Mouse (Mus musculus): Measurements from ENCODE around the gene Wnt4.
A peak's percentile ranks its signal among the peaks of the same experiment; 100 is the strongest.

Gene Wnt4

GRCm38 (mm10) chr4:137278144-137279040, 1.1 kb downstream of the Wnt4 start:
- DNase-seq (ENCODE audit: inconsistent age in 2 of 2, low spot score in 1 of 2) = peak in 1 of 2 experiments; percentile 80

DNA sequence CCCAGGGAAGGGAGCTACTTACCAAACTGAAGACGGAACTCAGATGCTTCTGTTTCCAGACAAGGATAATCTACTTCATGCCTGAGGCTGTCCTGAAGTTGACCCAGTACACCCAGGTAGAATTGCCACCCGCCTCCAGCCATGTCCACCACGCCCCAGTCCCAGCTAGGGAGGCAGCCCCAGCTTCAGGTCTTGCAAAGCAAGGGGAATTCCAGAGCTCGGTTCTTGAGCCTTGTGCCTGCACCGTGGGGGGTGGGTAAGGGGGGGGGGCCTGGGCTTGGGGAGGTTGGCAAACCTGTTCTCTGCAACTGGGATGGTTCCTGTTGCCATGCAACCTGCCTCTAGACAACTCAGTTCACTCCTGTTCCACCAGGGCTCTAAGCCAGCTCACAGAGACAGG, 2.1 kb downstream of the Wnt4 start:
- DNase-seq (ENCODE audit: inconsistent age in 2 of 2, low spot score in 1 of 2) = peak in 1 of 2 experiments; percentile 63

DNA sequence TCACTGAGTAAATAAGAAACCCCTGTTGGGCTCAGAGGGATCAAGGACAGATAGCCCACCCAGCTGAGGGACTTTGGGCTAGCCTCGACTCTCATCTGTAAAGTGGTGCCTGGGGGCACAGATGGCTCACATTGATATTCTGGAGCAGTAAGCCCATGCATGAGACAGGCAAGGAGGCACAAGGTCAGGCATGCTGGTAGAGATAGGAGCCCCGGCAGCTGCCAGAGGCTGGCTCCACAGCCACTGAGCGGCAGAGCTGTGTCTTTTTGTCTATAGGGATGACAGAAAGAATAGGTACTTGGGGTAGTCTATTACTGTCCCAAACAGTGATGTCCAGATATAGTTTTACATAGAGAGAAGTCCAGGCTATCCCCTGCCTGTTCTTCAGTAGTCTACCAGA, 4.0 kb downstream of the Wnt4 start:
- DNase-seq (ENCODE audit: inconsistent age in 2 of 2, low spot score in 1 of 2) = peak; percentile 51 to 79

- DNase-seq (ENCODE audit: inconsistent age in 2 of 2, low spot score in 1 of 2) = peak in 1 of 2 experiments; percentile 65
Observed at GRCm38 (mm10) chr4:137282122-137282521, 4.8 kb downstream of the Wnt4 start.

- peak; percentile 83 to 88 for DNase-seq (ENCODE audit: inconsistent age in 2 of 2, low spot score in 1 of 2)
Observed at GRCm38 (mm10) chr4:137282584-137283406, 5.5 kb downstream of the Wnt4 start.

DNA sequence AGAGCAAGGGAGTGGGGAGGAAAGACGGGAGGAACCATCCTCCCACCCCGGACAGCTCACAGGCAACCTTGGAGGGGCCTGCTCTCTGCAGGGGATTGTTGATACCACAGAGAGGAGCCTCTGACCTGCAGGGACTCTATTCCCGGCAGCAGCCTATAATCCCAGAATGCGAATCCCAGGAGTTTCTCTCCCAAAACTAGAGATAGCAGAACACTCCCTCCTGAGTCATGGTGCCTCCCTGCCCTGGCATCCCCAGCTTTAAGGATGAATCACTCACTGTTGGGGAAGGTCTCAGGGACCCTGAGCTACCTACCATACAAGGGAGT, 6.1 kb downstream of the Wnt4 start:
- peak; percentile 55 to 79 for DNase-seq (ENCODE audit: inconsistent age in 2 of 2, low spot score in 1 of 2)

DNA sequence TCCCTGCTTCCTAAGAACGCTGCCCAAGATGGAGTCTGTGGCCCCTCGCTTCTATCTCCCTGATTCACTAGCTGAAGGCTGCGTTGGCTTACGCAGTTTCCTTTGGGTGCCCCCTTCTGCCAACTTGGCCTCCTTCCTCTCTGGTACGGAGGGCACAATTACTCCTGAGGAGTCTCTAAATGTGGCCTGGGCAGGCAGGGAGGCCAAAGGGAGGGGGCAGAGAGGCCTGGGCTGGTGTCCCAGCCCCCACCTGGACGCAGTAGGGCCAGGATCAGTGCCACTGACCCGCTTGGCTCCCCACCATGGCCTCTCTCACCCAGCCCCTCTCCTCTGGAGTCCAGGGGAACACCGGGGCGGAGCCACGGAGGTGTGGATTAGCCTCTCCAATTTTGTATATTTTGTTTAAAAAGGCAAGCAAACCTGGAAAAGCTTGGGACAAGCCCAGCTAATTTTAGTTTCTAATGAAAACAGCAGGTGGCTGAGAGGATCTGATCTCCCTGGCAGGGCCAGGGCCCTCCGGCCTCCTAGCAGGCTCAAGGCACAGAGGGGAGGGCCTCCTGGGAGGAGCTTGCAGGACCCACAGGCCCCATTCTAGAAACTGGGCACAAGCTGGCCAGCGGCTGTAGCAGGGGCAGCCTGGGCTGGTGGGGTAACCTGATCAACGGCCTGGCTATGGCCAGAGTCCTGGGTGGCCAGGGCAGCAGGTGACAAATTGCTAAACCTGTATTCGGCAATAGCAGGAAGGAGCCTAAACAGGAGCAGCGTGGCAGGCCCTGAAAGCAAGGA, 8.8 kb downstream of the Wnt4 start:
- peak in 1 of 2 experiments; percentile 75 for DNase-seq (ENCODE audit: inconsistent age in 2 of 2, low spot score in 1 of 2)

DNA sequence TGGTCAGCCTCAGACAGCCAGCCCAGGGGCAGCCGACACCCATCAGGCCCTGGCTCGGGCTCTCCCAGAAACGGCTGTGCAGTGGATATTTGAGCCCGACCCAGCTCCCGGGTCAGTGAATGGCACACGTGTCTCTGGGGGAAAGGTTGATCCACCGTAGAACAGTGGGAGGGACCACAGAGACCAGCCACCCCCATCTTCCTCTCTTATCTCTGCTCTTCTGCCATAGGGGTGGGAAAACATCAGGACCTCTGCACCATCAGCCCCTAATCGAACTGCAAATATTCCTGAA, 9.3 kb downstream of the Wnt4 start:
- DNase-seq (ENCODE audit: inconsistent age in 2 of 2, low spot score in 1 of 2) = no peak

DNA sequence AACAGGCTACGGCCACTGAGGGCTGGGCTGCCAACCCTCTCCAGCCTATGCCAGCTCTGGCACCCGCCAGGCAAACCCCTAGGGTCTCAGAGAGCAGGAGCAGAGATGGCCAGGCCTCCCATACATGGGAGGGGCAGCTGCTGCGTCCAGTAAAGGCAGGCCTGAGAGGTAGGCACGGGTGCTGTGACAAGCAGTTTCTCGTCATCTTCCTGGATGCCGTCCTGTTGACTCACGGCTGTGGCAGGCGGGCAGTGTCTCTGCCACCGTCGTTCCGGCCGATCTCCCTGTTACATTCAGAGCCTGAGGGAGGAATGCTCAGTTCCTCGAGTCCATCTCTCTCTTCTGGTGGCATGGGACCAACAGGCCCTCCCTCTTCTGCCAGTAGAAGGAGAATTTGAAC, 9.9 kb downstream of the Wnt4 start:
- DNase-seq (ENCODE audit: inconsistent age in 2 of 2, low spot score in 1 of 2) = peak; percentile 89 to 92

DNA sequence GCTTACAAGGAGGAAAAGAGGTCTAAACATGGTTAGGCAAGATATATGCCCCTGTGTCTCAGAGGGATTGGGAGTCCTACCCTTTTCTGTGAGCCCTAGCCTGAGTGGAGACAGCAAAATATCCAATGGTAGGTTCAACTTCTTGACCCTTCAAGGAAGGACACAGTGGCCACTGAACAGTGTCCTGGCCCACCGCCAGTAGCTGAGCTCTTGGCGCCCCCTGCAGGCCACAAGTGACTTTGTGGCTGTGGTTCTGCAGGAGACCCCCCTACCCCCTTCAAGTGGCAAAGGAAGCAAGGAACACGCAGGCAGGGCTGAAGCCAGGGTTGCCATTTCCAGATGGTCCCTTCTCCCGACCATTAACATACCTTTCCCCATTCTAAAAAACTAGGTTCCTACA, 10.5 kb downstream of the Wnt4 start:
- DNase-seq (ENCODE audit: inconsistent age in 2 of 2, low spot score in 1 of 2) = peak; percentile 73 to 91

GRCm38 (mm10) chr4:137289701-137290100, 12.4 kb downstream of the Wnt4 start:
- no peak for DNase-seq (ENCODE audit: inconsistent age in 2 of 2, low spot score in 1 of 2)

GRCm38 (mm10) chr4:137290250-137290649, 13.0 kb downstream of the Wnt4 start:
- no peak for DNase-seq (ENCODE audit: inconsistent age in 2 of 2, low spot score in 1 of 2)

DNA sequence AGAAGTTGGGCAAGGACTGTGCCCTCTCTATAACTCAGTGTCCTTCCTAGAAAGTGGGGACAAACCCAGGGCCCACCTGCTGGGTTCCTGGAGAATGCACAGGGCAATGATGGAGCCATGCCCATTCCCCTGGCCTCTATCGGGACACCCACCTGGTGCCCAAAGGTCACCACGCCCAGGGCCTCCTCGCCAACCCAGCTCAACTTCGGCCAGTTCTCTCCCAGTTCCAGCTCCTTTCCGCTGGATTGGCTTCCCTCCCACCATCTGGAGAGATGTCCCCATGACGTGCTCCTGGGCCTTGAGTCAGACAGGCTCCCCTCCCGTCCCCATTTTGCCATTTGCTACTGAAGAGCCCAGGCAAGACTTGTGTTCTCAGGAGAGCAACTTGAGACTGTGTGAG, 15.3 kb downstream of the Wnt4 start:
- DNase-seq (ENCODE audit: inconsistent age in 2 of 2, low spot score in 1 of 2) = peak; percentile 70 to 82

DNA sequence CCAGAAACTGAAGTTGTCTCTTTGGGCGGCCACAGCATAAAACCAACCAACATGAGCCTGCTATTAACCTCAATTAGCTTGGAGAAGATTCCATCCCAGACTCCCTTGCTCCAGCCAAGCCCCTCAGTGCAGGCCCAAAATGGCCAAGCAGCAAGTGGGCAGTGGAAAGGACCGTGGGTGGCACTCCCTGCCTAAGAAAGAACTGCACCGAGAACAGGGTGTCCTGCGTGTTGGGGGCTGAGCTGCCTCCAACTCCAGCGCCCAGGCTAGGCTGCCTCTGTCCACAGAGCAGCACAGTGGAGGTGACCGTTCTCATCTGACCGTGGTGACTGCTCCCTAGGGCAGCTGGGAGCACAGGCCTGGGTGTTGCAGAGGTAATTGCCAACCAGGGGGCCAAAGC, 16.7 kb downstream of the Wnt4 start:
- no peak for DNase-seq (ENCODE audit: inconsistent age in 2 of 2, low spot score in 1 of 2)

DNA sequence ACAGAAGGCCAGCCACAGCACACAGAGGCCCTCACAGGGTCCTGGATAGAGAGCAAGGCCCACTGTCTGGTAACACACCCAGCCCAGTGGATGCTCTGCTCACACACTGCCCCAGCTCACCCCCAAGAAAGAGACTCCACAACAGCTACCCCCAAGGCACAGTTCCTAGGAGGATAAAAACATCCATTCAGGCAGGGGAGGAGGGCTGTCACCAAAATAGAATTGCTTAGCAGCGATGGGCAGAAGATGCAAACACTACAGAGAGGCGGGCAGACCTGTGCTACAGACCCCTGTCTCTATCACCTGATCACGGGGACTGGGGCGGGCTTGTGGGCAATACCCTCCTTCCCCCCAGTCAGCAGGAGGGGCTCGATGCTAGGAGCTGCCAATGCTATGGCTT, 17.2 kb downstream of the Wnt4 start:
- DNase-seq (ENCODE audit: inconsistent age in 2 of 2, low spot score in 1 of 2) = no peak

DNA sequence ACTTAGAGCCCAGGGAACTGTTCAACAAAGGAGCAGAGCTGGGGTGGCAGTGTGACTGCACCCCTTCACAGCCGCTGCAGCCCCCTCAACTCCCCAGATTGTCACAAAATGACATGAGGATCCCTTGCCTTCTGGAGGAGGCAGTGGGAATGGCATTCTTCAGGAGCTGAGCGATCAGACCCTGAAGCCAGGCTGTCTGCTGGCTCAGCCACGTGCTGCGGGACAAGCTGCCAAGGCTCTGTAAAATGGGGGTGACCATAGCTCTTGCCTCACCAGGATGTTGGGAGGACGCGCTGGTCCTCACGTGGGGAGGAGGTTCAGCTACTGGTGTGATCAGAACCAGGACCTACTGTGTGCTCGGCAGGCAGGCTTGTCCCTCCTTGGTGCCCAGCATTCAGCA, 17.7 kb downstream of the Wnt4 start:
- no peak for DNase-seq (ENCODE audit: inconsistent age in 2 of 2, low spot score in 1 of 2)

- DNase-seq (ENCODE audit: inconsistent age in 2 of 2, low spot score in 1 of 2) = peak in 1 of 2 experiments; percentile 73
Observed at GRCm38 (mm10) chr4:137297611-137298010, 20.3 kb downstream of the Wnt4 start.

- DNase-seq (ENCODE audit: inconsistent age in 2 of 2, low spot score in 1 of 2) = no peak
Observed at GRCm38 (mm10) chr4:137298406-137298805, 21.1 kb downstream of the Wnt4 start.

GRCm38 (mm10) chr4:137300227-137300626, 22.9 kb downstream of the Wnt4 start:
- DNase-seq (ENCODE audit: inconsistent age in 2 of 2, low spot score in 1 of 2) = no peak

DNA sequence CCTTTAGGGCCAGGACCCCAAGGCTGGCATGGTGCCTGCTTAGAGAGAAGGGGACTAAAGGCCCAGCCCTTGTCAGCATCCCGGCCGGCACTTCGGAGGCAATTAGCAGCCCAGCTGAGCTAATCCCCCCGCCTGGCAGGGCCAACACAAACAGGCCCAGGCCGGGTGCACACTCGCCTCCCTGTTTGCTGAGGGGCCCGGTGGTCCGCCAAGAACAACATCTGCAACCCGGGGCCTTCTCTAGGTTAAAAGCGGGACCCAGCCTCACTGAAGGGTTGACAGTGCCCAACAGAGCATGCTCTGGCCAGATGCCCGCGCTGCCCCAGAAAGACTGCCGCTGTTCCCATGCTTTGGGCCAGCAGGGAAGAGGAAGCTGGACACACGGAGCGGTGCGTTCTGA, 24.3 kb downstream of the Wnt4 start:
- no peak for DNase-seq (ENCODE audit: inconsistent age in 2 of 2, low spot score in 1 of 2)

DNA sequence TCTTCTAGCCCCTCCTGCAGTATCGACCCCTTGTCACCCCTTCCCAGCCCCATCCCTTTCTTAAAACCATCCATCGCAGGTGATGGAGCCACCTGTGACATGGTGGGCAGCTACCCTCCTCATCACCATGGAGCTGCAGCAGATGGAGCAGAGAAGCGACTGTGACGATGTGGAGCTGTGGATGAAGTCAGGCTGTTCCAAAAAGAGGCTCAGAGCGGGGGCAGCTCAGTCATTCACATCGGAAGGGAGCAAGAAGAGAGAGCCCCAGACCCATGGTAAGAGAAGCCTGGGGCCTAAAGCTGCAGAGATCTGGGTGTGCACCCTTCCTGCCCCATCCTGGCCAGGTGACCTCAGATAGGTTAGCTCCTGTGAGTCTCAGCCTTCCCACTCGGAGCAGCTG, 26.8 kb downstream of the Wnt4 start:
- no peak for DNase-seq (ENCODE audit: inconsistent age in 2 of 2, low spot score in 1 of 2)

GRCm38 (mm10) chr4:137305066-137305465, 27.8 kb downstream of the Wnt4 start:
- DNase-seq (ENCODE audit: inconsistent age in 2 of 2, low spot score in 1 of 2) = no peak

Data from adrenal gland, adult (tissue).